Mouse (Mus musculus): ENCODE data around the gene Rbm47.

- no peak for TF ChIP-seq CTCF (IDR thresholded peaks at IDR 0.05; ENCODE audit: low read depth)
- TF ChIP-seq EP300 (optimal IDR thresholded peaks at IDR 0.05), result no peak
Measured at GRCm38 (mm10) chr5:66166931-66167330, 6.0 kb downstream of the Rbm47 start.

Measured in stomach, postnatal 0 days (tissue).